ENCODE assay signal across 8 mouse cellular contexts in the genomic region with DNA sequence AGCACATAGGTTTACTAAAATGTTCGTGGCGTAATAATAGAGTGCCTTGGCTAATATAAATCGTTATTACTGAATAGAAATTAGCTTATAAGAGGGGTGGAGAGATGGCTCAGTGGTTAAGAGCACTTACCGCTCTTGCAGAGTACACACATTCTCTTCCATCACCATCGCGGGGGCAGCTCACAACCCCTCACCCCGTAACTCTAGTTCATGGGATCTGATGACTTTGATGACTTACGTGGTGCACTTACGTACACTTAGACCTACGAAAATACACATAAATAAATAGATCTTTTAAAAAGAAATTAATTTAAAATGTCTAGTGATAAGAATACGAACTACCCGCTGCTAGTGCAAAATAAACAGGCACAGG. TPM values are rescaled to one million over a fixed set of nuclear protein-coding genes. Genes with fewer than 3 reads are reported as not detected.
A peak's percentile ranks its signal among the peaks of the same experiment; 100 is the strongest.
DNase-seq lines count a peak whose midpoint lies in the region; ATAC-seq lines count a peak whose summit lies in the region.

No protein-coding gene starts in this region.

- peak overlapping the region; percentile 77 for H3K4me2 ChIP-seq in forebrain, embryonic 12.5 days
- peak overlapping the region; percentile 63 for H3K4me2 ChIP-seq in neural tube, embryonic 14.5 days (ENCODE audit: low read depth, low read length)

- DNase-seq in left cerebral cortex, postnatal 25 days (ENCODE audit: low spot score in 2 of 2): peak; percentile 5 to 6
- no peak for DNase-seq in left cerebral cortex, postnatal 36 days (ENCODE audit: low spot score in 2 of 2)
- peak; percentile 11 to 37 for DNase-seq in cerebellum, adult 18-20 months
- DNase-seq in kidney, postnatal 10 days: peak; percentile 15
- DNase-seq in urinary bladder, adult 18-20 months (ENCODE audit: low spot score in 2 of 2): no peak

- intact Hi-C loops in left cerebral cortex, postnatal 25 days (cut with DNase I): loop anchor here (2.0 kb wide), 1 partner anchor 38 kb away; a partner anchor contains a TSS
- intact Hi-C loops in left cerebral cortex, postnatal 36 days (cut with DNase I): loop anchor here (5.0 kb wide), 1 partner anchor 38 kb away; a partner anchor contains a TSS

- H3K4me3 ChIP-seq in forebrain, embryonic 12.5 days (replicated peaks): peak overlapping the region; percentile 65
- peak overlapping the region; percentile 57 for H3K4me3 ChIP-seq in neural tube, embryonic 14.5 days (ENCODE audit: low read depth, low read length)

- 0 out of 2 replicates have a peak, but pooled peaks cover 3% of the 10 kb centered on the region for H3K27me3 ChIP-seq in forebrain, embryonic 12.5 days
- no peaks in the 10 kb centered on the region; the same call in 1 of the 2 replicates for H3K27me3 ChIP-seq in neural tube, embryonic 14.5 days (ENCODE audit: control insufficient read depth, insufficient read depth, low read length)

- no peak overlapping the region for H3K27ac ChIP-seq in forebrain, embryonic 12.5 days
- H3K27ac ChIP-seq in neural tube, embryonic 14.5 days (ENCODE audit: low read depth, low read length): no peak overlapping the region

- WGBS in forebrain, embryonic 12.5 days: 50% methylated on average over 12 of the region's 12 CpGs
- 44% methylated on average over 12 of the region's 12 CpGs for WGBS in neural tube, embryonic 14.5 days

- H3K4me1 ChIP-seq in forebrain, embryonic 12.5 days: peaks cover 6% of the 10 kb centered on the region
- 0 out of 2 replicates have a peak, but pooled peaks cover 2% of the 10 kb centered on the region for H3K4me1 ChIP-seq in neural tube, embryonic 14.5 days (ENCODE audit: control insufficient read depth, insufficient read depth, low read length)

- H3K9me3 ChIP-seq in forebrain, embryonic 12.5 days: no peaks in the 10 kb centered on the region
- H3K9me3 ChIP-seq in neural tube, embryonic 14.5 days (ENCODE audit: control insufficient read depth, low read length): no peaks in the 10 kb centered on the region

- H3K9ac ChIP-seq in forebrain, embryonic 12.5 days: no peak overlapping the region; the same call in 1 of the 2 replicates
- 0 out of 2 replicates have a peak overlapping the region, but pooled peaks have one; percentile 26 for H3K9ac ChIP-seq in neural tube, embryonic 14.5 days (replicated peaks; ENCODE audit: low read depth, low read length)

- ATAC-seq in forebrain, embryonic 12.5 days (ENCODE audit: low FRiP score): peak; percentile 11; the same call in 1 of the 2 replicates
- ATAC-seq in neural tube, embryonic 14.5 days (ENCODE audit: low read depth): peak; percentile 14; the same call in 1 of the 2 replicates
- no peak for ATAC-seq in erythroid progenitor cell, adult 5-6 weeks (replicated peaks; ENCODE audit: low FRiP score, poor library complexity, severe bottlenecking)

- H3K36me3 ChIP-seq in forebrain, embryonic 12.5 days (replicated peaks): no peaks in the 10 kb centered on the region
- no peaks in the 10 kb centered on the region for H3K36me3 ChIP-seq in neural tube, embryonic 14.5 days (ENCODE audit: control insufficient read depth, insufficient read depth, low read length)

RNA-seq across cellular contexts. Expression of a gene that starts 0.8 kb away (rescaled TPM):
- total RNA-seq in left cerebral cortex, postnatal 25 days (2021): 1 to 10 TPM; 1.4 to 3.0 TPM
- 1 to 10 TPM; 1.5 to 3.9 TPM for total RNA-seq in left cerebral cortex, postnatal 36 days (2021)
- polyA plus RNA-seq in forebrain, embryonic 12.5 days (2016; fragmentation: Nextera tagmentation; extraction: Ambion mirVana): 3.0 and 3.2 TPM in 2 replicates
- polyA plus RNA-seq in neural tube, embryonic 14.5 days (2014; fragmentation: Nextera tagmentation; extraction: Ambion mirVana): 1.0 and 2.7 TPM in 2 replicates
- 5.0 TPM in 1 of 2 replicates, not detected in the other for total RNA-seq in erythroid progenitor cell, adult 5-6 weeks (2015; ENCODE audit: low replicate concordance)
- total RNA-seq in erythroid progenitor cell, adult 5-6 weeks (2017; ENCODE audit: low replicate concordance): 0.13 and 2.2 TPM in 2 replicates

RNA-seq across cellular contexts. Expression of a gene that starts 37.8 kb away (rescaled TPM):
- 10 to 100 TPM; 14.7 to 17.0 TPM for total RNA-seq in left cerebral cortex, postnatal 25 days (2021)
- 10 to 100 TPM; 14.2 to 19.3 TPM for total RNA-seq in left cerebral cortex, postnatal 36 days (2021)
- polyA plus RNA-seq in forebrain, embryonic 12.5 days (2016; fragmentation: Nextera tagmentation; extraction: Ambion mirVana): 54.9 and 65.1 TPM in 2 replicates
- 68.2 and 78.1 TPM in 2 replicates for polyA plus RNA-seq in neural tube, embryonic 14.5 days (2014; fragmentation: Nextera tagmentation; extraction: Ambion mirVana)
- total RNA-seq in erythroid progenitor cell, adult 5-6 weeks (2015; ENCODE audit: low replicate concordance): 8.8 and 9.7 TPM in 2 replicates
- 8.4 and 10.5 TPM in 2 replicates for total RNA-seq in erythroid progenitor cell, adult 5-6 weeks (2017; ENCODE audit: low replicate concordance)

Comparison
In these comparisons a context has a peak if more than half of its experiments do, and no peak if none do; other contexts are left out.
1. DNase-seq: peak in left cerebral cortex, postnatal 25 days (2 of 2), cerebellum, adult 18-20 months (2 of 2) and kidney, postnatal 10 days (single experiment); none in left cerebral cortex, postnatal 36 days (0 of 2) and urinary bladder, adult 18-20 months (0 of 2).